Mouse (Mus musculus) gastrocnemius, postnatal 4 days (tissue): Measurements from ENCODE around the gene Abca1. TPM values are rescaled to one million over a fixed set of nuclear protein-coding genes. Genes with fewer than 3 reads are reported as not detected.

Experiments used
- DNase-seq, 2 experiments: peaks; one replicate each; pipeline ENCODE4 v3.0.0; 2021 to 2022; ENCODE audit warnings: low spot score in 2 of 2, mixed read lengths in 2 of 2
- total RNA-seq, 2 experiments: library from RNA; stranded (reverse); gene quantifications; 2 replicates each; pipeline ENCODE4 v1.2.3; 2021

The Abca1 gene
- total RNA-seq, 2 experiments from 2014 or later = 13.1 to 17.0 TPM

DNA sequence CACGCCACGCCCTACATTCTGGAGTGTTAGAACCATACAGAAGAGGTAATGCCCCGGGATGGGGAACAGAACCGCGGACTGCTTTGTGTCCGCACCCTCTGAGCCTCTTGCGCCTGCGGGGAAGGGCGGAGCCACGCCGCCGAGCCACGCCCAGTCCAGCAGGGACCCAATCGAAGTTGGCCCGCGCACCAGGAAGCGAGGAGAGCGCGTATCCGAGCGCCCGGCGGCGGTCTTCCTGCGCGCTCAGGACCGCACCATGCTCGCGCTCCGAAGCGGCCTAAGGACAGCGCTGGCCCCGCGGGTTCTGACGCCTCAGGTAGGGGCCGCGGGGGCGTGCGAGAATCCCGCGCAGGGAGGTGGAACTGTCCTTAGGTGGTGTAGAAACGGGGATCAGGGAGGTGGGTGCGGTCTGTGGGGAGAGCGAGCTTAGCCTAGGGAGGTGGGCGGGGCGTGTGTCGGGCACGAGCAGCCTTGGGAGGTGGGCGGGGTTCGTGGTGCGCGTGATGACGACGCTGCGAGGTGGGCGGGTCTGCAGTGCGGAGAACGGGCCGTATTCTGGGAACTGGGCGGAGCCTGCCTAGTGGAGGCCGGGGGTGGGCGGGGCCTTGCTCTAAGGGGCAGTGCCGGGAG lies 147.8 kb downstream of the Abca1 start, which contains the start of gene Nipsnap3b:
Nipsnap3b (plus strand) TSS at position 149 of the 630 bp plus-strand sequence.
- peak; percentile 95 to 99 for DNase-seq

- no peak for DNase-seq
Observed at GRCm38 (mm10) chr4:53009871-53010270, 149.8 kb downstream of the Abca1 start.

DNA sequence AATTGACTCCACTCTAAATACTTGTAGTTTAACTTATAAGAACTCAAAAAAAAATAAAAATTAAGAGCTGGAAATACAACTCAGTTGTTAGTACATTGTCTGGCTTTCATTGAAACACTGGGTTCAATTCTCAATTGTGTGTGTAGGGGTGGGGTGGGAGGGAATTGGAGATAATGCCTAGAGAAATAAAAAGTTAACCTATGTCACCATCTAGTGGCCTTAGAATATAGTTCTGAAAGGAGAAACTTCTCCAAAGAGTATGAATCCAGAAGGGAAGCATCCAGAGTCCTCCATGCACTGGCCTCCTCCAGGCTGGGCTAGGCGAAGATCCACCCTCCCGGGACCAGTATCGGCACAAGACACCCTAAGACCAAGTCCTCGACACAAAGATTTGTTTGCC lies 150.5 kb downstream of the Abca1 start:
- DNase-seq = no peak

DNA sequence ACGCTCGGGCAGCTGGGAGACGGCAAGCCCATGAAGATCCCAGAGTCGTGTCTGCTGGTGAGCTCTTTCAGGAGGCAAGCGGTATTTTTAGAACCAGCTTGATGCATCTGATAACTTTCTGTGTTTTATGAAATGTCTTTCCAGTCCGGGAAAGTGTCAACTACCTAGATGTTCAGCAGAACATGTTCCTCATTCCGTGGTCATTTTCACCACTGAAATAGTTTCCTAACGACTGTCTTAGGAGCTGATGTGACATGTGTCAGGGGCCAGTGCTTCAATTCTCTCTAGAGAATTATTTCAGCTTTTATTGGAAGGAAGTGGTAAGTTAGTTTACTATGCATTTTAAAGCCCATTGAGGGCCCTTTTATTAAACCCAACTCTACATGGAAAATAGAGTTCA lies 159.5 kb downstream of the Abca1 start:
- DNase-seq = no peak

DNA sequence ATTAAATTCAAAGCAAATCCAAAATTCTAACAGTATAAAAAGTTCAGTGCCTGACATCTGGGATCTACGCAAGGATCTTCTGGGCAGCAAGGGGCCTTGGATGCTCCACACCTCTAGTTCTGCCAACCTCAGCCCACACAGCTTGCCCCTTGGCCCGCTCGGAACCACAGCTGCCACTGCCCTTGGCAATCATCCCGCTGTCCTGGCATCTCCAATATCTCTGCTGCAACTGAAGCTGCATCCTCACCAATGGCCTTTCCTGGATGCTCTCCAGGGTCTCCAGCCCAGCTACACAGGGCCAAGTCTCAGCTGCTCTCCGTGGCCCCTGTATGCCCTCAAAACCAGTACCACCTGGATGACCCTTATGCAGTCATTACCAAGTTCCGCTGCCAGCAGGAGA lies 160.2 kb downstream of the Abca1 start:
- DNase-seq = peak; percentile 36 to 75

GRCm38 (mm10) chr4:52989248-52989647 lies 170.4 kb downstream of the Abca1 start, which contains the start of gene Nipsnap3a:
Nipsnap3a (plus strand) TSS chr4:52989272.
- peak in 1 of 2 experiments; percentile 11 for DNase-seq

GRCm38 (mm10) chr4:52986266-52986665 lies 173.4 kb downstream of the Abca1 start:
- DNase-seq = no peak

GRCm38 (mm10) chr4:52985216-52985615 lies 174.5 kb downstream of the Abca1 start:
- no peak for DNase-seq

Other genes with a start within 250 kb of the Abca1 start
- not detected for gene Olfr272, start 240.7 kb downstream of the Abca1 start, total RNA-seq
- gene Olfr270, start 195.3 kb downstream of the Abca1 start, total RNA-seq = not detected
- gene Nipsnap3a, start 170.6 kb downstream of the Abca1 start, total RNA-seq = not detected
- gene Nipsnap3b, start 148.0 kb downstream of the Abca1 start, total RNA-seq = 10 to 100 TPM; 16.0 to 17.0 TPM